Mouse (Mus musculus) E14TG2a.4 (cell line): ENCODE results near the gene Bri3.

Source experiments
- H3K27me3 ChIP-seq: 2 replicates; pipeline ENCODE4 v1.6.1; 2014; ENCODE audit warnings: low read length, control low read depth; ENCODE audit not compliant: insufficient read depth
- H3K36me3 ChIP-seq: 2 replicates; pipeline ENCODE4 v1.6.1; 2014; ENCODE audit warnings: low read length, control low read depth; ENCODE audit not compliant: insufficient read depth
- H3K4me1 ChIP-seq: replicated peaks from 2 replicates; pipeline ENCODE4 v1.6.1; 2014; ENCODE audit warnings: low read depth, low read length, control low read depth
- H3K4me3 ChIP-seq: replicated peaks from 2 replicates; pipeline ENCODE4 v1.5.1; 2014; ENCODE audit warnings: mild to moderate bottlenecking, low read length
- H3K9me3 ChIP-seq: 2 replicates; pipeline ENCODE4 v1.6.1; 2014; ENCODE audit warnings: low read length, control low read depth
- CTCF ChIP-seq: conservative IDR thresholded peaks from 2 replicates; pipeline ENCODE4 v1.5.1; 2014; ENCODE audit warnings: low read length
- NANOG ChIP-seq: IDR thresholded peaks from 2 replicates; pipeline ENCODE4 v1.6.1; 2014; ENCODE audit warnings: borderline replicate concordance, low read length, mixed read lengths
- POU5F1 ChIP-seq: IDR thresholded peaks from 2 replicates; pipeline ENCODE4 v1.6.1; 2014; ENCODE audit warnings: low read length, borderline replicate concordance

The Bri3 gene

GRCm38 (mm10) chr5:144400821-144401220 is 156.6 kb downstream of the Bri3 start:
- Histone ChIP-seq H3K36me3 (no peaks in the 10 kb centered on the region), H3K9me3 (peaks cover 7% of the 10 kb centered on the region)
- TF ChIP-seq CTCF (no peak), NANOG (no peak), POU5F1 (no peak)

GRCm38 (mm10) chr5:144406256-144406655 is 162.0 kb downstream of the Bri3 start:
- Histone ChIP-seq H3K4me1 (peaks cover 11% of the 10 kb centered on the region), H3K4me3 (no peak overlapping the region), H3K36me3 (no peaks in the 10 kb centered on the region), H3K27me3 (no peaks in the 10 kb centered on the region), H3K9me3 (0 out of 2 replicates have a peak, but pooled peaks cover 3% of the 10 kb centered on the region)
- no peak for TF ChIP-seq CTCF
- no peak for TF ChIP-seq NANOG
- no peak for TF ChIP-seq POU5F1

More at GRCm38 (mm10) chr5:144400821-144401220, 156.6 kb downstream of the Bri3 start:
- H3K4me1 ChIP-seq, result peaks cover under 1% of the 10 kb centered on the region
- no peak overlapping the region for H3K4me3 ChIP-seq
- no peaks in the 10 kb centered on the region for H3K27me3 ChIP-seq

- H3K27me3 ChIP-seq, result no peaks in the 10 kb centered on the region
- H3K36me3 ChIP-seq, result no peaks in the 10 kb centered on the region
- H3K4me3 ChIP-seq, result no peak overlapping the region
- H3K9me3 ChIP-seq, result 0 out of 2 replicates have a peak, but pooled peaks cover 4% of the 10 kb centered on the region
- TF ChIP-seq NANOG (no peak), POU5F1 (no peak), CTCF (no peak)
- peaks cover 20% of the 10 kb centered on the region for H3K4me1 ChIP-seq
These were observed 166.4 kb downstream of the Bri3 start for GRCm38 (mm10) chr5:144410666-144411065.

GRCm38 (mm10) chr5:144411702-144412101 is 167.5 kb downstream of the Bri3 start:
- H3K4me3 ChIP-seq, result no peak overlapping the region
- H3K36me3 ChIP-seq, result no peaks in the 10 kb centered on the region
- H3K9me3 ChIP-seq, result 0 out of 2 replicates have a peak, but pooled peaks cover 4% of the 10 kb centered on the region
- H3K27me3 ChIP-seq, result no peaks in the 10 kb centered on the region
- TF ChIP-seq CTCF, result no peak
- TF ChIP-seq NANOG, result no peak
- TF ChIP-seq POU5F1, result no peak
- H3K4me1 ChIP-seq, result peaks cover 13% of the 10 kb centered on the region; the same call in 1 of the 2 replicates

GRCm38 (mm10) chr5:144412781-144413180 is 168.5 kb downstream of the Bri3 start:
- no peaks in the 10 kb centered on the region for H3K36me3 ChIP-seq
- H3K27me3 ChIP-seq, result no peaks in the 10 kb centered on the region
- no peak for TF ChIP-seq POU5F1
- TF ChIP-seq CTCF, result no peak
- no peak for TF ChIP-seq NANOG
- 0 out of 2 replicates have a peak, but pooled peaks cover 4% of the 10 kb centered on the region for H3K9me3 ChIP-seq
- peaks cover 13% of the 10 kb centered on the region; the same call in 1 of the 2 replicates for H3K4me1 ChIP-seq
- H3K4me3 ChIP-seq, result no peak overlapping the region

- Histone ChIP-seq H3K27me3 (0 out of 2 replicates have a peak, but pooled peaks cover 3% of the 10 kb centered on the region), H3K36me3 (no peaks in the 10 kb centered on the region), H3K4me3 (no peak overlapping the region), H3K9me3 (no peaks in the 10 kb centered on the region), H3K4me1 (0 out of 2 replicates have a peak, but pooled peaks cover 3% of the 10 kb centered on the region)
- TF ChIP-seq POU5F1, result no peak
- TF ChIP-seq NANOG, result no peak
- no peak for TF ChIP-seq CTCF
These were observed 174.2 kb downstream of the Bri3 start for GRCm38 (mm10) chr5:144418456-144418855.

- H3K36me3 ChIP-seq, result no peaks in the 10 kb centered on the region
- H3K27me3 ChIP-seq, result peaks cover 3% of the 10 kb centered on the region; the same call in 1 of the 2 replicates
- TF ChIP-seq POU5F1, result no peak
- TF ChIP-seq NANOG, result no peak
- TF ChIP-seq CTCF, result no peak
- H3K9me3 ChIP-seq, result no peaks in the 10 kb centered on the region
- H3K4me3 ChIP-seq, result no peak overlapping the region
- 0 out of 2 replicates have a peak, but pooled peaks cover 3% of the 10 kb centered on the region for H3K4me1 ChIP-seq
These were observed 175.8 kb downstream of the Bri3 start for GRCm38 (mm10) chr5:144420001-144420400.

- no peak for TF ChIP-seq NANOG
- no peak for TF ChIP-seq CTCF
- TF ChIP-seq POU5F1, result no peak
These were observed 182.5 kb downstream of the Bri3 start for GRCm38 (mm10) chr5:144426697-144427096.

GRCm38 (mm10) chr5:144427861-144428260 is 183.6 kb downstream of the Bri3 start:
- Histone ChIP-seq H3K36me3 (no peaks in the 10 kb centered on the region), H3K9me3 (no peaks in the 10 kb centered on the region; the same call in 1 of the 2 replicates), H3K4me3 (no peak overlapping the region), H3K4me1 (no peaks in the 10 kb centered on the region), H3K27me3 (no peaks in the 10 kb centered on the region; the same call in 1 of the 2 replicates)
- TF ChIP-seq NANOG (no peak), CTCF (no peak), POU5F1 (no peak)

More at GRCm38 (mm10) chr5:144426697-144427096, 182.5 kb downstream of the Bri3 start:
- Histone ChIP-seq H3K4me3 (no peak overlapping the region), H3K9me3 (no peaks in the 10 kb centered on the region; the same call in 1 of the 2 replicates), H3K36me3 (no peaks in the 10 kb centered on the region), H3K27me3 (no peaks in the 10 kb centered on the region; the same call in 1 of the 2 replicates), H3K4me1 (no peaks in the 10 kb centered on the region)
